Mouse (Mus musculus) limb, embryonic 12.5 days (tissue): ENCODE measurements around the gene 3100002H09Rik. TPM values are rescaled to one million over a fixed set of nuclear protein-coding genes. Genes with fewer than 3 reads are reported as not detected.

ENCODE experiments used
- ATAC-seq: fragments of 200-750 bp; cut with Nextera tagmentation; 2 replicates; pipeline ENCODE4 v1.8.0; 2017; ENCODE audit warnings: low read depth, moderate TSS enrichment; ENCODE audit not compliant: insufficient number of reproducible peaks, insufficient read depth, low FRiP score, low TSS enrichment
- H3K27ac ChIP-seq: fragments of 300-500 bp; sonication (generic); 2 replicates; pipeline ENCODE4 v1.5.1; 2016; ENCODE audit warnings: mild to moderate bottlenecking, moderate library complexity
- H3K27me3 ChIP-seq: fragments of 300-500 bp; sonication (generic); 2 replicates; pipeline ENCODE4 v1.6.1; 2016; ENCODE audit warnings: mild to moderate bottlenecking, moderate library complexity
- H3K36me3 ChIP-seq: fragments of 300-500 bp; sonication (generic); 2 replicates; pipeline ENCODE4 v1.6.1; 2016; ENCODE audit warnings: mild to moderate bottlenecking, moderate library complexity
- H3K4me1 ChIP-seq: fragments of 300-500 bp; sonication (generic); replicated peaks from 2 replicates; pipeline ENCODE4 v1.6.1; 2016
- H3K4me2 ChIP-seq: fragments of 300-500 bp; sonication (generic); 2 replicates; pipeline ENCODE4 v1.6.1; 2016; ENCODE audit warnings: mild to moderate bottlenecking, moderate library complexity
- H3K4me3 ChIP-seq: fragments of 300-500 bp; sonication (generic); replicated peaks from 2 replicates; pipeline ENCODE4 v1.5.1; 2016; ENCODE audit warnings: mild to moderate bottlenecking
- H3K9ac ChIP-seq: fragments of 300-500 bp; sonication (generic); replicated peaks from 2 replicates; pipeline ENCODE4 v1.6.1; 2016; ENCODE audit warnings: mild to moderate bottlenecking, moderate library complexity
- H3K9me3 ChIP-seq: fragments of 300-500 bp; sonication (generic); 2 replicates; pipeline ENCODE4 v1.6.1; 2016; ENCODE audit warnings: mild to moderate bottlenecking, moderate library complexity
- WGBS: fragments of 180-500 bp; shearing (Covaris S2); methylation state at CpG from one replicate; pipeline ENCODE4 v1.1.7; 2016; 5-methylcytosine and 5-hydroxymethylcytosine counted together
- polyA plus RNA-seq: library from polyadenylated mRNA; unstranded; fragments of >200 nt; fragmentation: Nextera tagmentation; extraction: Ambion mirVana; gene quantifications from 2 replicates; pipeline ENCODE4 v1.2.1, GENCODE M21; 2016

Gene 3100002H09Rik
- polyA plus RNA-seq, 1 experiment from 2014 or later: not detected

DNA sequence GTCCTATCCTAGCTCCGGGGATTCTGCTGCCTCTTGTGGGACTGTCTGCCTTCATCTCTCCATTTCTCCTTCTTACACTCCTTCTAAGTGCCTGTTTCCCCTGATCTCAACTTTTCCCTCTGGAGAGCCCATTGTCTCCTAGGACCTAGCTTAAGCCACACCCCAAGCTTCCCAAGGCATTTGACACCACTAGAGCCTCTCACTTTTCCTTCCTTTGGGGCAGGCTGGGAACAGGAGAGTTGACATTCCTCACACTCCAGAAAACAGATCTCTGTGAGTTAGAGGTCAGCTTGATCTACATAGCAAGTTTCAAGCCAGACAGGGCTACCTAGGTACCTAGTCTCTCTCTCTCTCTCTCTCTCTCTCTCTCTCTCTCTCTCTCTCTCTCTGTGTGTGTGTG, 3.6 kb upstream of the 3100002H09Rik start:
- H3K4me3 ChIP-seq: no peak overlapping the region
- H3K27me3 ChIP-seq: peaks cover 37% of the 10 kb centered on the region
- H3K9ac ChIP-seq: no peak overlapping the region
- no peak overlapping the region for H3K4me2 ChIP-seq
- WGBS: 10% methylated on average over 1 of the region's 1 CpGs
- H3K36me3 ChIP-seq: no peaks in the 10 kb centered on the region
- no peaks in the 10 kb centered on the region for H3K9me3 ChIP-seq
- peaks cover 25% of the 10 kb centered on the region for H3K4me1 ChIP-seq
- no peak for ATAC-seq
- no peak overlapping the region for H3K27ac ChIP-seq

DNA sequence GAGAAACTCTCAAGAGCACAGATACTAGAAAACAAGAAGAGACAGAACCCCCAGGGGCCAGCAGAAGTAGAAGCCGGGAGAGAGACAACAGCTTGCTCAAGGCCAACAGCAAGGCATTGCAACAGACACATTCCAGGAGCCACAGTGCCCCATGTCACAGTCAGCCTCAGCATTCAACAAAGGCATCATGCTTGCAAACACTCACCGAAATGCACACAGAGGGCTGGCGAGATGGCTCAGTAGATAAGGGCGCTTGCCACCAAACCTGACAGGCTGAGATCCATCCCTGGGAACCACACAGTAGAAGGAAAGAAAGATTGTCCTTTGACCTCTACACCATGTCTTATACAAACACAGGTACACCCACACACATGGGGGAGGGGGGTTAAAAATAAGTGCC, 1.2 kb upstream of the 3100002H09Rik start:
- Histone ChIP-seq H3K27me3 (peaks cover 31% of the 10 kb centered on the region), H3K9me3 (no peaks in the 10 kb centered on the region)
- no peak for ATAC-seq

DNA sequence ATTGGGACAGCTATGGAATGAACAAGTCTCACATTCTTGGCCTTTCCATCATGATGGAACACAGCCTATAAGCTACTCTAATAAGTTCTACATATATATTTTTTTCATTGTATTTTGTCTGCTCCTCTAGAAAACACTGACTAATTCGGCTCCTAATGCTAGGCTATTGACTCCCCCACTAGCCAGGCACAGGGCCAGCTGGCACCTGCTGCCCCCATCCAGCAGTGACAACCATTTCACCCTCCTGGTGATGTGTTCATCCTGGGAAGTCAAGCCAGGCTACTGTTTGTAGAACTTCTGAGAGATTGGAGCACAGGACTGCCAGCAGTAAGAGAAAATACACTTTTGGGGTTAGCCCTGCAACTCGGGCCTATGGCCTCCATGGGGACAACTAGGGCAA, 537 bp downstream of the 3100002H09Rik start:
- Histone ChIP-seq H3K4me1 (peaks cover 2% of the 10 kb centered on the region; the same call in 1 of the 2 replicates), H3K36me3 (no peaks in the 10 kb centered on the region), H3K9me3 (no peaks in the 10 kb centered on the region), H3K27me3 (peaks cover 44% of the 10 kb centered on the region), H3K27ac (no peak overlapping the region), H3K4me2 (no peak overlapping the region), H3K9ac (no peak overlapping the region), H3K4me3 (no peak overlapping the region)
- 83% methylated on average over 2 of the region's 2 CpGs for WGBS
- ATAC-seq: no peak

More for the DNA sequence above, 1.2 kb upstream of the 3100002H09Rik start:
- H3K27ac ChIP-seq: no peak overlapping the region
- WGBS: 71% methylated on average over 4 of the region's 4 CpGs
- peaks cover 18% of the 10 kb centered on the region for H3K4me1 ChIP-seq
- no peak overlapping the region for H3K9ac ChIP-seq
- H3K4me2 ChIP-seq: no peak overlapping the region
- H3K4me3 ChIP-seq: no peak overlapping the region
- H3K36me3 ChIP-seq: no peaks in the 10 kb centered on the region

DNA sequence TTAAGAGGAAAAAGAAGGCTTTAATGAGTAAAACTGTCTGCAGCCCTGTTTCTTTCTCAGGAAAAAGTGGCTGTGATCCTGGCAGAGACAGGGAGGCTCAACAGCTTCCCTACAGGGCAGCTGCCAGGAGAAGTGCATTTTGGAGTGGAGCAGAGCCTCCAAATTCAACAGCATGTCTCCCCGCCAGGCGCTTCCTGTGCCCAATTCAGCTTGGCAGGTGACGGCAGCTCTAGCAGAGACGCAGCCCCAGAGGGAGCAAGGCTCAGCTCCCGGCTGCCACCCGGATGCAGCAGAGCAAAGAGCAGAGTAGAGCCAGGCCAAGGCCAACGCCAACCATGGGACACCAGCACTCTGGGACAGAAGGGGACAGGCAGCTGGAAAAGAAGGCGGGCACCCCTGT, 3.4 kb downstream of the 3100002H09Rik start:
- 64% methylated on average over 8 of the region's 8 CpGs for whole genome bisulfite sequencing
- Histone ChIP-seq H3K9me3 (no peaks in the 10 kb centered on the region), H3K4me2 (no peak overlapping the region), H3K27ac (no peak overlapping the region), H3K9ac (no peak overlapping the region), H3K36me3 (no peaks in the 10 kb centered on the region), H3K4me1 (no peaks in the 10 kb centered on the region; the same call in 1 of the 2 replicates), H3K4me3 (no peak overlapping the region), H3K27me3 (peaks cover 56% of the 10 kb centered on the region)
- no peak for ATAC-seq

DNA sequence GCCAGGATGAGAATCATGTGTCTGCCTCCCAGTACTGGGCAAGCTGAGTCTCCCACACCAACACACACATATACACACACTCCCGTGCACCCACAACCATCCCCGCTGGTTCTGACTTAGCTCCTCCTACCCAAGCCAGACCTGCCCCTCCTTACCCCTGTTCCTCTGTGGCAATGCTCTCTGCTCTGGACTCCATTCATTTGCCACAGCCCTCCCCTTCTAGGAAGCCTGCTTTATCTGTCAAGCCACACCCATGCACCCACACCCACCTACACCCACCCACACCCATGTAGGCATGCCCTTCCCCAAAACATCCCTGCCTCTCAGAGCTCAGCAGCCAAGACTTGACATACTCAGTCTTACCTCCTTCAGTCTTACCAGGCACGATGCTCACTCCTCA, 4.4 kb downstream of the 3100002H09Rik start:
- no peak overlapping the region for H3K9ac ChIP-seq
- peaks cover 57% of the 10 kb centered on the region for H3K27me3 ChIP-seq
- H3K4me3 ChIP-seq: no peak overlapping the region
- H3K9me3 ChIP-seq: no peaks in the 10 kb centered on the region
- no peaks in the 10 kb centered on the region for H3K36me3 ChIP-seq
- no peak for ATAC-seq
- H3K4me1 ChIP-seq: no peaks in the 10 kb centered on the region; the same call in 1 of the 2 replicates
- no peak overlapping the region for H3K4me2 ChIP-seq
- no peak overlapping the region for H3K27ac ChIP-seq
- WGBS: 84% methylated on average over 3 of the region's 3 CpGs

DNA sequence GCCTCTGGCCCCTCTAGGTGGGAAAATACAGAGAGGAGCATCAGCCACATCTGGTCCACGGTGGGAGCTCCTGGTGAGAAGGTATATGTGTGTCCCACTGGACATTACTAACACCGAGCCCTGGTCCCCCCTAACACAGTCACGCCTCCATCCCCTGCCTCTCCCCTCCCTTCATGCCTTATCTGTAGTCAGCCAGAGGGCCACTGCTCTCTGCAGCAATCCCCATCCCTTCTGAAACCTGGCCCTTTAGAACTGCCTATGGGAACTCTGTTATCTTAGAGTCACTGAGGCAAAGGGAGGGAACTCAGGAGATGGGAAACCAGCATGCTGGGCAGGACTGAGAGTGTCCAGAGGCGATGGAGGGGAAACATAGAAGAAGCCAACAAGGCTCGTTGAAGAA, 5.3 kb downstream of the 3100002H09Rik start:
- no peaks in the 10 kb centered on the region for H3K9me3 ChIP-seq
- no peaks in the 10 kb centered on the region for H3K36me3 ChIP-seq
- peaks cover 57% of the 10 kb centered on the region for H3K27me3 ChIP-seq
- H3K4me2 ChIP-seq: no peak overlapping the region
- H3K9ac ChIP-seq: no peak overlapping the region
- WGBS: 59% methylated on average over 5 of the region's 5 CpGs
- H3K27ac ChIP-seq: no peak overlapping the region
- no peak overlapping the region for H3K4me3 ChIP-seq
- H3K4me1 ChIP-seq: no peaks in the 10 kb centered on the region; the same call in 1 of the 2 replicates
- no peak for ATAC-seq

GRCm38 (mm10) chr4:124603712-124604111, 6.9 kb downstream of the 3100002H09Rik start:
- WGBS: 19% methylated on average over 9 of the region's 9 CpGs
- no peak for ATAC-seq
- no peak overlapping the region for H3K27ac ChIP-seq
- H3K4me2 ChIP-seq: no peak overlapping the region
- no peak overlapping the region for H3K9ac ChIP-seq
- H3K27me3 ChIP-seq: peaks cover 57% of the 10 kb centered on the region
- H3K9me3 ChIP-seq: no peaks in the 10 kb centered on the region
- no peaks in the 10 kb centered on the region; the same call in 1 of the 2 replicates for H3K4me1 ChIP-seq
- no peaks in the 10 kb centered on the region for H3K36me3 ChIP-seq
- no peak overlapping the region for H3K4me3 ChIP-seq

DNA sequence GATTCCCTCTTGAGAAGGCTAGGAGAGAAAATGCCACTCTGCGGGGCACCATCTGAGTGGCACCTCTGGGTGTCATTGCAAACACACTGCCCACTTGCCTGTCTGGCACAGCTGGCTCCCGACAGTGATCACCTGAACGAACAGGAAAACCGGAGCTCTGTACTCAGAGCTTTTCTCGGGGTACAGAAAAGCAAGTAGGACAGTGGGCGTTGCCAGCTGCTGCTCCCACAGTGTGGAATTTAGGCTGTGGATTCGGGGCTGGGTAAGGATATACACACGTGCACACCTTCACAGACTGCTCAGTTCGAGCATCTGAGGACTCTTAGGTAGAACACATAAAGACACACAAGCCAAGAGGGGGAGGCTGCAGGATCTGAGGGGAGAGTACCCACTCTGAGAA, 14.7 kb downstream of the 3100002H09Rik start:
- H3K9me3 ChIP-seq: no peaks in the 10 kb centered on the region
- no peaks in the 10 kb centered on the region for H3K4me1 ChIP-seq
- H3K27me3 ChIP-seq: peaks cover 43% of the 10 kb centered on the region
- H3K36me3 ChIP-seq: no peaks in the 10 kb centered on the region
- 82% methylated on average over 9 of the region's 9 CpGs for WGBS
- no peak overlapping the region for H3K4me3 ChIP-seq
- H3K27ac ChIP-seq: no peak overlapping the region
- ATAC-seq: no peak
- H3K4me2 ChIP-seq: no peak overlapping the region
- H3K9ac ChIP-seq: no peak overlapping the region

GRCm38 (mm10) chr4:124594933-124595332, 15.7 kb downstream of the 3100002H09Rik start:
- ATAC-seq: no peak
- no peak overlapping the region for H3K4me3 ChIP-seq
- H3K9ac ChIP-seq: no peak overlapping the region
- peaks cover 43% of the 10 kb centered on the region for H3K27me3 ChIP-seq
- no peaks in the 10 kb centered on the region for H3K36me3 ChIP-seq
- H3K27ac ChIP-seq: no peak overlapping the region
- WGBS: 39% methylated on average over 13 of the region's 13 CpGs
- no peaks in the 10 kb centered on the region for H3K9me3 ChIP-seq
- H3K4me1 ChIP-seq: no peaks in the 10 kb centered on the region
- H3K4me2 ChIP-seq: no peak overlapping the region

- Histone ChIP-seq H3K27ac (no peak overlapping the region), H3K9ac (no peak overlapping the region), H3K4me3 (no peak overlapping the region), H3K36me3 (no peaks in the 10 kb centered on the region), H3K4me2 (no peak overlapping the region), H3K27me3 (peaks cover 46% of the 10 kb centered on the region), H3K9me3 (no peaks in the 10 kb centered on the region), H3K4me1 (peaks cover 3% of the 10 kb centered on the region)
- 59% methylated on average over 9 of the region's 9 CpGs for WGBS
- no peak for ATAC-seq
Measured at GRCm38 (mm10) chr4:124593691-124594090, 16.9 kb downstream of the 3100002H09Rik start.

- Histone ChIP-seq H3K9ac (no peak overlapping the region), H3K4me1 (peaks cover 5% of the 10 kb centered on the region), H3K9me3 (no peaks in the 10 kb centered on the region), H3K36me3 (no peaks in the 10 kb centered on the region), H3K27ac (no peak overlapping the region), H3K4me3 (no peak overlapping the region), H3K4me2 (no peak overlapping the region), H3K27me3 (peaks cover 51% of the 10 kb centered on the region)
- no peak for ATAC-seq
Measured at GRCm38 (mm10) chr4:124593210-124593609, 17.4 kb downstream of the 3100002H09Rik start.

DNA sequence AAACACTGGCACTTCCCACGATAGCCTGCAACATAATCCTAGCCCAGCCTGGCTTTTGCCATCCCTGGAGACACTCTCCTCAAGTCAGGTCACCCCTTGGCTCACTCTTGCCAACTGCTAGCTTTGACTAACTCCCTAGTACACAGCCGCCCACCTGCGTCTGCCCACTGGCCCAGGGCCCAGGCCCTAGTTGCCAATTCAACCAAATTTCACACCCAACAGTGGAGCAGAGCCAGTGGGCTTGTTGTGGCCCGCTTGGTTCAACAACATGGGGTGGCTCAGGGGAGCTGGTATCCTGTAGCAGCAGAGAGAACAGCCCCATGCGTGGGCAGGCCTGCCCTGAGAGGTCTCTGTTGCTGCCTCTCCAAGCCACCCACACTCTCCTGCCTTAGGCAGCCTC, 18.4 kb downstream of the 3100002H09Rik start:
- Histone ChIP-seq H3K4me3 (no peak overlapping the region), H3K4me2 (no peak overlapping the region), H3K27me3 (peaks cover 54% of the 10 kb centered on the region), H3K4me1 (peaks cover 5% of the 10 kb centered on the region), H3K9ac (no peak overlapping the region), H3K36me3 (no peaks in the 10 kb centered on the region), H3K27ac (no peak overlapping the region), H3K9me3 (no peaks in the 10 kb centered on the region)
- no peak for ATAC-seq
- 88% methylated on average over 5 of the region's 5 CpGs for WGBS
